Mouse (Mus musculus): ENCODE measurements around the gene Metrn.

Metrn gene

GRCm38 (mm10) chr17:25748238-25748637, 48.7 kb downstream of the Metrn start:
- TF ChIP-seq NANOG (IDR thresholded peaks at IDR 0.05; ENCODE audit: borderline replicate concordance, low read length), result no peak
- TF ChIP-seq POU5F1 (IDR thresholded peaks at IDR 0.05; ENCODE audit: borderline replicate concordance, low read length), result no peak
- no peak for TF ChIP-seq CTCF (conservative IDR thresholded peaks at IDR 0.05; ENCODE audit: low read length)
- H3K4me1 ChIP-seq (replicated peaks; ENCODE audit: low read depth, low read length), result peaks cover 29% of the 10 kb centered on the region
- no peak overlapping the region for H3K4me3 ChIP-seq (replicated peaks; ENCODE audit: low read length)
- H3K27me3 ChIP-seq (ENCODE audit: insufficient read depth, low read length), result peaks cover 14% of the 10 kb centered on the region; the same call in 1 of the 2 replicates
- H3K36me3 ChIP-seq (ENCODE audit: insufficient read depth, low read length), result no peaks in the 10 kb centered on the region
- H3K9me3 ChIP-seq (ENCODE audit: low read length), result no peaks in the 10 kb centered on the region

DNA sequence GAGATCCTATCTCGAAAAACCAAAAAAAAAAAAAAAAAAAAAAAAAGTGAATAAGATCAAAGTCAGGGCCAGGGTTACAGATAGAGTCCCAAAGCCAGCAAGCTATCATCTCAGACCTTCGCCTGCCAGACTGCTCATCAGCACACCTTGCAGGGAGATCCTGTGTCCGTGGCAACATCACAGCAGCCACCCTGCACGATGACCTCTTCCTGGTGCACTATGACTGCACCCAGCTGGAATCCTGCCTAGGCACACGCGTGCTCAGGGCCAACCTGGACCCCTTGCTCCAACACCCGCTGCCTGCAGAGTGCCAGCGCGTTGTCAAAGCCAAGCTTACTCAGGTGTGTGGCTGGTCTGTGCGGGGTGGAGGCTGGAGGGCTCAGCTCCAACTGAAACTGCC, 52.6 kb downstream of the Metrn start:
- Histone ChIP-seq H3K36me3 (ENCODE audit: insufficient read depth, low read length) (no peaks in the 10 kb centered on the region), H3K4me3 (replicated peaks; ENCODE audit: low read length) (peak overlapping the region; percentile 29; the same call in 1 of the 2 replicates), H3K4me1 (replicated peaks; ENCODE audit: low read depth, low read length) (peaks cover 24% of the 10 kb centered on the region), H3K27me3 (ENCODE audit: insufficient read depth, low read length) (peaks cover 16% of the 10 kb centered on the region; the same call in 1 of the 2 replicates), H3K9me3 (ENCODE audit: low read length) (no peaks in the 10 kb centered on the region)
- no peak for TF ChIP-seq CTCF (conservative IDR thresholded peaks at IDR 0.05; ENCODE audit: low read length)
- TF ChIP-seq POU5F1 (IDR thresholded peaks at IDR 0.05; ENCODE audit: borderline replicate concordance, low read length), result no peak
- no peak for TF ChIP-seq NANOG (IDR thresholded peaks at IDR 0.05; ENCODE audit: borderline replicate concordance, low read length)

GRCm38 (mm10) chr17:25743831-25744230, 53.1 kb downstream of the Metrn start:
- Histone ChIP-seq H3K4me1 (replicated peaks; ENCODE audit: low read depth, low read length) (peaks cover 24% of the 10 kb centered on the region), H3K36me3 (ENCODE audit: insufficient read depth, low read length) (no peaks in the 10 kb centered on the region), H3K9me3 (ENCODE audit: low read length) (no peaks in the 10 kb centered on the region), H3K4me3 (replicated peaks; ENCODE audit: low read length) (no peak overlapping the region), H3K27me3 (ENCODE audit: insufficient read depth, low read length) (peaks cover 16% of the 10 kb centered on the region; the same call in 1 of the 2 replicates)
- no peak for TF ChIP-seq CTCF (conservative IDR thresholded peaks at IDR 0.05; ENCODE audit: low read length)

All from E14TG2a.4 (cell line).